Mouse (Mus musculus): ENCODE data around the gene Pcnx2. TPM values are rescaled to one million over a fixed set of nuclear protein-coding genes. Genes with fewer than 3 reads are reported as not detected.
A peak's percentile ranks its signal among the peaks of the same experiment; 100 is the strongest.

Pcnx2 gene
- polyA plus RNA-seq, 1 experiment from 2014 or later, result 5.6 TPM

GRCm38 (mm10) chr8:125768079-125768478, 130.0 kb downstream of the Pcnx2 start:
- Histone ChIP-seq H3K36me3 (ENCODE audit: control insufficient read depth, insufficient read depth) (peaks cover 5% of the 10 kb centered on the region), H3K4me1 (replicated peaks; ENCODE audit: control insufficient read depth, insufficient read depth, low read length) (no peaks in the 10 kb centered on the region), H3K27ac (ENCODE audit: low read length) (no peak overlapping the region), H3K9me3 (ENCODE audit: control insufficient read depth, low read length) (peaks cover 5% of the 10 kb centered on the region; the same call in 1 of the 2 replicates), H3K4me3 (replicated peaks; ENCODE audit: low read length) (no peak overlapping the region), H3K4me2 (ENCODE audit: low read length) (no peak overlapping the region), H3K9ac (replicated peaks; ENCODE audit: low read depth, low read length) (no peak overlapping the region), H3K27me3 (replicated peaks; ENCODE audit: control insufficient read depth, insufficient read depth, low read length) (no peaks in the 10 kb centered on the region)
- 88% methylated on average over 10 of the region's 10 CpGs for WGBS
- no peak for ATAC-seq

DNA sequence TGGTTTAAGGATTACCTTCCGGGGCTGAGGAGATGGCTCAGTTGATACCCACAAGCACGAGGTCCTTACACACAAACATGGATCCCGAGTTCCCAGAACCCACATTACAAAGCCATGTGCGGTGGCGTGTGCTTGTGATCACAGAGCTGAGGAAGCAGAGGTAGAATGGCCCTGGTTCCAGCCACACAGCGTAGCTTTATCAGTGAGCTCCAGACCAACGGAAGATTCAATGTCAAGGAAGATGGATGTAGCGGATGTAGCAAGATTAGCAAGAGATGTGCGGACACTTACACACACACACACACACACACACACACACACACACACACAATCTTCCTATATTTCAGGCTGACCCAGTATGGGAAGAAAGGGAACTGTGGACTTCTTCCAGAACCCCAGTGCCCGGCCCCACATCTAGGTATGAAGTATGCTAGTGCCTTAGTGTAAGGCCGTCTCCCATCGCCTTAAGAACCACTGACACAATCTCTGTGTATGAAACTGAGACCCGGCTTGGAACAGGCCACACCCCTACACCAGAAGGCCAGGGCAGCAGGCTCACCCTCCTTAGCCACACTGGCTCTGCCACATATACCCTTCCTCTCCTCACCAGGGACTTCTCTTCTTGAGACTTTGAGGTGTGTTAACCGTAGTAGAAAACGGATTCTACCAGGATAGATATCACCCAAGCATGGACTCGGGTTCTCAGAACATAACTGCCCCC, 134.9 kb downstream of the Pcnx2 start:
- Histone ChIP-seq H3K4me2 (ENCODE audit: low read length) (no peak overlapping the region), H3K27ac (ENCODE audit: low read length) (no peak overlapping the region), H3K27me3 (replicated peaks; ENCODE audit: control insufficient read depth, insufficient read depth, low read length) (no peaks in the 10 kb centered on the region), H3K36me3 (ENCODE audit: control insufficient read depth, insufficient read depth) (peaks cover 4% of the 10 kb centered on the region; the same call in 1 of the 2 replicates), H3K9ac (replicated peaks; ENCODE audit: low read depth, low read length) (no peak overlapping the region), H3K9me3 (ENCODE audit: control insufficient read depth, low read length) (peaks cover 5% of the 10 kb centered on the region; the same call in 1 of the 2 replicates), H3K4me1 (replicated peaks; ENCODE audit: control insufficient read depth, insufficient read depth, low read length) (no peaks in the 10 kb centered on the region), H3K4me3 (replicated peaks; ENCODE audit: low read length) (no peak overlapping the region)
- 96% methylated on average over 16 of the region's 16 CpGs for WGBS
- ATAC-seq, result no peak

DNA sequence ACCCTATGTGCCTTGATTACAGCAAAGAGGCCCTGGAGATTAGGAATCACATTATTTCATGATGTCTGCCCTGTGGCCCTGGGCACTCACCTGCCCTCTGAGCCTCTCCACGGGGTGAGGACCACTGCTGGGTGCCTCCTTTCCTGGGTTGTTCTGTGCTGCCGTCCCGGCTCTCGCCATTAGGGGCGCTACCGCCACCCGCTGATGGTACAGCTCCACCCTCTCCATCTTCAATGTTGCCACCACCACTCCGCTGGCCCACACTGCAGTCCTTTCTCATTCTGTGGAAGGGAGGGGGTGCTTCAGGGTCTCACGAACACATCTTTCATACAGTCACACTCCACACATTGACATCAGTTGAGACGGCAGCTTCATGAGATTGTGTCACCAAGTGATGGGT, 139.1 kb downstream of the Pcnx2 start:
- WGBS, result 53% methylated on average over 10 of the region's 10 CpGs
- no peak overlapping the region for H3K4me3 ChIP-seq (replicated peaks; ENCODE audit: low read length)
- no peaks in the 10 kb centered on the region for H3K27me3 ChIP-seq (replicated peaks; ENCODE audit: control insufficient read depth, insufficient read depth, low read length)
- H3K36me3 ChIP-seq (ENCODE audit: control insufficient read depth, insufficient read depth), result peaks cover 4% of the 10 kb centered on the region; the same call in 1 of the 2 replicates
- H3K4me1 ChIP-seq (replicated peaks; ENCODE audit: control insufficient read depth, insufficient read depth, low read length), result peaks cover 14% of the 10 kb centered on the region
- ATAC-seq, result no peak
- H3K9me3 ChIP-seq (ENCODE audit: control insufficient read depth, low read length), result peaks cover 5% of the 10 kb centered on the region; the same call in 1 of the 2 replicates
- H3K4me2 ChIP-seq (ENCODE audit: low read length), result no peak overlapping the region
- no peak overlapping the region for H3K27ac ChIP-seq (ENCODE audit: low read length)
- no peak overlapping the region for H3K9ac ChIP-seq (replicated peaks; ENCODE audit: low read depth, low read length)

DNA sequence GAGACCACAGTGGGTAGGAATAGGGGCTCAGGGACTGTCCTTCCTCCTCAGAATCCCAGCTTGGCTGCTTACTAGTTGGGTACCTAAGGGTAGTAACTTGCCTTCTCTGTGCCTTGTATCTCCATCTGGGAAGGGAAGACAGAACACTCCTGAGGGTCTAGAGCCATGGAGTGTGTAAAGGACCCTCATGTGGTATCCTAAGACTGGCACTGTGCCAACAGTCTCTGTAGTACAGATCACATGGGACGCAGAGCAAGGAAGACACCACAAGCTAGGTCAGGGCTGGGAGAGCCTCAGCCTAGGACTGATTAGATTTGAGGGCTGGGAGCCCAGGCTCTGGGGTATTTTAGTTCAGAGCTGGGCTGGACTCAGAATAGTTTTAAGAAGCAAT, 141.0 kb downstream of the Pcnx2 start:
- Histone ChIP-seq H3K9ac (replicated peaks; ENCODE audit: low read depth, low read length) (no peak overlapping the region), H3K4me1 (replicated peaks; ENCODE audit: control insufficient read depth, insufficient read depth, low read length) (peaks cover 14% of the 10 kb centered on the region), H3K9me3 (ENCODE audit: control insufficient read depth, low read length) (no peaks in the 10 kb centered on the region), H3K4me2 (ENCODE audit: low read length) (no peak overlapping the region), H3K27ac (ENCODE audit: low read length) (peak overlapping the region; percentile 41; the same call in 1 of the 2 replicates), H3K36me3 (ENCODE audit: control insufficient read depth, insufficient read depth) (peaks cover 8% of the 10 kb centered on the region), H3K4me3 (replicated peaks; ENCODE audit: low read length) (no peak overlapping the region), H3K27me3 (replicated peaks; ENCODE audit: control insufficient read depth, insufficient read depth, low read length) (no peaks in the 10 kb centered on the region)
- ATAC-seq, result peak; percentile 30; the same call in 1 of the 2 replicates
- 44% methylated on average over 1 of the region's 1 CpGs for WGBS

DNA sequence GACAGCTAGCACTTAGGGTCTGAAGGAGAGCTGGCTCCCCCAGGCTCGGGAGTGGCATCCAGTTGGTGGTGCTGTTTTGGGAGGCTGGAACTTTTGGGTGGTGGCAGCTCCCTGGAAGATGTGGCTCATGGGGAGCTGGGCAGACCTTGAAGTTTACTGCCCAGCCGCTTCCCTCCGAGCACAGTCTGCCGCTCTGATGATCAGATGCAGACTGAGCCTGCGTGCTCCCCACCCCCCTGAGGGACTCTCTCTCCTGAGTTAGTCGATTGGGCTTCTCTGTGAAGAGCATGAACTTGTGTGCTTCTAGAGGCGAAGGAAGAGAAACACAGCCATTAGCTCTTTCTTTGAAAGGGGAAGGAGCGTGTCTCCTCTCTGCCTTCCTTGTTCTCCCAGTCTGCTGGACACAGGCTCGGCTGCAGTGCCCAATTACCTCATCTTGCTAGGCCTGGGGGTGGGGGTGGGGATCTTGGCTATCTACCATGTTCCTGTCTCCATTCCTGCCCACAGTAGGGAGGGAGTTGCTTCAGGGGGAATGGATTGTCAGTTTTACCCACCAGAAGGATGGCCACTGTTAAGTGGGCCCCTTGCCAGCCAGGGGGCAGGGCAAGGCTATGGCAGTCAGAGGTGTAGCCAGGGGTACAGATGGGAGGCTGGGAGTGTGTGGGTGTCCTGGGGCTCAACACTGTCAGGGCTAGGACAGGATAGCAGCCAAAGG, 141.6 kb downstream of the Pcnx2 start:
- H3K4me1 ChIP-seq (replicated peaks; ENCODE audit: control insufficient read depth, insufficient read depth, low read length), result peaks cover 14% of the 10 kb centered on the region
- no peaks in the 10 kb centered on the region for H3K9me3 ChIP-seq (ENCODE audit: control insufficient read depth, low read length)
- H3K9ac ChIP-seq (replicated peaks; ENCODE audit: low read depth, low read length), result no peak overlapping the region
- 35% methylated on average over 9 of the region's 9 CpGs for WGBS
- peak; percentile 78 for ATAC-seq
- peak overlapping the region; percentile 41; the same call in 1 of the 2 replicates for H3K27ac ChIP-seq (ENCODE audit: low read length)
- H3K27me3 ChIP-seq (replicated peaks; ENCODE audit: control insufficient read depth, insufficient read depth, low read length), result no peaks in the 10 kb centered on the region
- peaks cover 8% of the 10 kb centered on the region for H3K36me3 ChIP-seq (ENCODE audit: control insufficient read depth, insufficient read depth)
- H3K4me2 ChIP-seq (ENCODE audit: low read length), result no peak overlapping the region
- H3K4me3 ChIP-seq (replicated peaks; ENCODE audit: low read length), result no peak overlapping the region

GRCm38 (mm10) chr8:125755896-125756295, 142.2 kb downstream of the Pcnx2 start:
- 0 out of 2 replicates have a peak, but pooled peaks have one; percentile 9 for ATAC-seq

DNA sequence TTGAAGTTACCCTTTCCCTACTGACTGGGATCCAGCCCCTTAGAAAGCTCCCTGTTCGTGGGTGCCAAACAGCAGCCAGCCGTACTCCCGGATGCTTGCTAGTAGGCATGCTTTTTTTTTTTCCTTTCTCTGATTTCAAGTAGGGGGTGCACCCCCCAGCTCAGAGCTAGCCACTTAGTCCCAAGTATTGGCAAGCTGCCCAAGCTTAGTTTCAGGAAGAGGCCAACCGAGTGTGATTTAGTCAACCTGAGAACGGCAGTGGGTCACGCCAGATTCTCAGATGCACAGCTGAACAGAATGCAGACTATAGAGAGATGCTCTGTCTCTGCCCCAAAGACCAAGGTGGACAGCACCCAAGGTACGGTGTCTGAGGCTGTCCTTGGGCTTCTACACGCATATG, 147.3 kb downstream of the Pcnx2 start:
- 43% methylated on average over 8 of the region's 8 CpGs for WGBS
- H3K4me1 ChIP-seq (replicated peaks; ENCODE audit: control insufficient read depth, insufficient read depth, low read length), result peaks cover 5% of the 10 kb centered on the region
- no peak overlapping the region for H3K4me3 ChIP-seq (replicated peaks; ENCODE audit: low read length)
- ATAC-seq, result no peak
- H3K27me3 ChIP-seq (replicated peaks; ENCODE audit: control insufficient read depth, insufficient read depth, low read length), result no peaks in the 10 kb centered on the region
- no peak overlapping the region for H3K9ac ChIP-seq (replicated peaks; ENCODE audit: low read depth, low read length)
- H3K4me2 ChIP-seq (ENCODE audit: low read length), result no peak overlapping the region
- no peak overlapping the region for H3K27ac ChIP-seq (ENCODE audit: low read length)
- no peaks in the 10 kb centered on the region for H3K9me3 ChIP-seq (ENCODE audit: control insufficient read depth, low read length)
- H3K36me3 ChIP-seq (ENCODE audit: control insufficient read depth, insufficient read depth), result peaks cover 5% of the 10 kb centered on the region

More at GRCm38 (mm10) chr8:125755896-125756295, 142.2 kb downstream of the Pcnx2 start:
- H3K4me2 ChIP-seq (ENCODE audit: low read length), result no peak overlapping the region
- no peak overlapping the region for H3K27ac ChIP-seq (ENCODE audit: low read length)
- no peaks in the 10 kb centered on the region for H3K27me3 ChIP-seq (replicated peaks; ENCODE audit: control insufficient read depth, insufficient read depth, low read length)
- no peaks in the 10 kb centered on the region for H3K9me3 ChIP-seq (ENCODE audit: control insufficient read depth, low read length)
- H3K9ac ChIP-seq (replicated peaks; ENCODE audit: low read depth, low read length), result no peak overlapping the region
- peaks cover 8% of the 10 kb centered on the region for H3K36me3 ChIP-seq (ENCODE audit: control insufficient read depth, insufficient read depth)
- no peak overlapping the region for H3K4me3 ChIP-seq (replicated peaks; ENCODE audit: low read length)
- 43% methylated on average over 8 of the region's 8 CpGs for WGBS
- peaks cover 16% of the 10 kb centered on the region for H3K4me1 ChIP-seq (replicated peaks; ENCODE audit: control insufficient read depth, insufficient read depth, low read length)

GRCm38 (mm10) chr8:125747390-125747789, 150.7 kb downstream of the Pcnx2 start:
- no peaks in the 10 kb centered on the region for H3K9me3 ChIP-seq (ENCODE audit: control insufficient read depth, low read length)
- no peak overlapping the region for H3K4me3 ChIP-seq (replicated peaks; ENCODE audit: low read length)
- H3K4me1 ChIP-seq (replicated peaks; ENCODE audit: control insufficient read depth, insufficient read depth, low read length), result peaks cover 4% of the 10 kb centered on the region; the same call in 1 of the 2 replicates
- no peaks in the 10 kb centered on the region for H3K27me3 ChIP-seq (replicated peaks; ENCODE audit: control insufficient read depth, insufficient read depth, low read length)
- H3K27ac ChIP-seq (ENCODE audit: low read length), result no peak overlapping the region
- no peaks in the 10 kb centered on the region for H3K36me3 ChIP-seq (ENCODE audit: control insufficient read depth, insufficient read depth)
- WGBS, result 70% methylated on average over 8 of the region's 8 CpGs
- ATAC-seq, result no peak
- no peak overlapping the region for H3K9ac ChIP-seq (replicated peaks; ENCODE audit: low read depth, low read length)
- H3K4me2 ChIP-seq (ENCODE audit: low read length), result no peak overlapping the region

DNA sequence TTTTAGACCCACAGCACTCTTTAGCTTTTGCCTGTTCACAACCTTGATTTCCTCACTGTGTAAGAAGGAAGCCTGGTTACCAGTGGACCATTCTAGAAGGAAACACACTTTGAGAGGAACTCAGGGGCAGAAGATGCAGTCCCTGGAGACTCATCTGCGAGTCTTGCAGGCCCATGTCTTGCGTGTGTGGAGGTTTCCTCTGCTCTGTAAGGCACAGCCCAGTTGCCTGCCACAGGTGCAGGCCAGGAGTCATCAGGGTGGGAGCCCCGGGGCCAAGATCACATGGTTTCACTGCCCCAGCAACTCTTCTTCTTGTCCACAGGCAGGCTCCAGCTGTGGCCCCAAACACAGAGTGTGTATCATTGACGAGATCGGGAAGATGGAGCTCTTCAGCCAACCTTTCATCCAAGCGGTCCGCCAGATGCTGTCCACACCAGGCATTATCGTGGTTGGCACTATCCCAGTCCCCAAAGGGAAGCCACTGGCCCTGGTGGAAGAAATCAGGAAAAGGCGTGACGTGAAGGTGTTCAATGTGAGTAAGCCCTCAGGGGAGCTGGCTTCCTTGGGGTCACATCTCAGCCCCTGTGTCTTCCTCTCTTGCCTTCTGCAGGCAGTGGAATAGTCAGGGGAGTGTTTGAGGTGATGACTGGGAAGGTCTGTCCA, 153.1 kb downstream of the Pcnx2 start:
- no peak overlapping the region for H3K4me3 ChIP-seq (replicated peaks; ENCODE audit: low read length)
- no peaks in the 10 kb centered on the region for H3K36me3 ChIP-seq (ENCODE audit: control insufficient read depth, insufficient read depth)
- no peaks in the 10 kb centered on the region for H3K9me3 ChIP-seq (ENCODE audit: control insufficient read depth, low read length)
- no peak overlapping the region for H3K4me2 ChIP-seq (ENCODE audit: low read length)
- WGBS, result 94% methylated on average over 10 of the region's 10 CpGs
- ATAC-seq, result no peak
- no peaks in the 10 kb centered on the region for H3K4me1 ChIP-seq (replicated peaks; ENCODE audit: control insufficient read depth, insufficient read depth, low read length)
- no peaks in the 10 kb centered on the region for H3K27me3 ChIP-seq (replicated peaks; ENCODE audit: control insufficient read depth, insufficient read depth, low read length)
- no peak overlapping the region for H3K9ac ChIP-seq (replicated peaks; ENCODE audit: low read depth, low read length)
- H3K27ac ChIP-seq (ENCODE audit: low read length), result no peak overlapping the region

Measured in forebrain, embryonic 16.5 days (tissue).